Mouse (Mus musculus) liver, adult 2 months (tissue): ENCODE data around the gene Bptf.

ENCODE experiments used
- CTCF ChIP-seq: fragments of 200-500 bp; IDR thresholded peaks from 2 replicates; pipeline ENCODE4 v1.5.1; 2011; ENCODE audit warnings: low read depth, low read length, control low read depth
- POLR2A ChIP-seq: fragments of 200-500 bp; IDR thresholded peaks from 2 replicates; pipeline ENCODE4 v1.6.1; 2011; ENCODE audit warnings: low read length, control low read depth; ENCODE audit not compliant: insufficient read depth; ENCODE audit errors: extremely low read depth

DNA sequence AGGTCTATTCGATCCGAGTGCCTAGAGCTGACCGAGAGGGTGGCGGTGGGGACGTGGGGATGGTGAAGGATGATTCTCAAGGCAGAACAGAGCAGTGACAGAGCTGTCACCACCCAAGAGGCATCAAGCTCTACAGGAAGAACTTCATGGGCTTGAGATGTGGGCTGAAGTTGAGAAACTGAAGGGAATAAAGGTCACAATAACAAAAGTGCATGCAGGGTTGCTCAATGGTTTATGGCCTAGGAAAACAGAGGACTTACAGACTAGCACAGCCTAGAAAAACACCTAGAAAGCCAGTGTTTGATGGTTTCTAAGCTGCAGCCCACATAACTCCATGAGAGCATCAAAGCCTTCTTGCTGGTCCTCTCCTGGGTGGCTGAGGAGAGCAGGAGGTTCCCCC lies 92.5 kb downstream of the Bptf start:
- TF ChIP-seq CTCF (no peak), POLR2A (no peak)
